Mouse (Mus musculus) CD4-positive, CD25-positive, alpha-beta regulatory T cell, adult 9 weeks (primary cell): ENCODE data around the gene Gbp3. TPM values are rescaled to one million over a fixed set of nuclear protein-coding genes. Genes with fewer than 3 reads are reported as not detected.

Source experiments
- polyA plus RNA-seq: library from polyadenylated mRNA; unstranded; fragments of 100-300 nt; shearing (Covaris generic); gene quantifications from one replicate; pipeline ENCODE4 v1.2.1, GENCODE M21; 2017

The Gbp3 gene
- polyA plus RNA-seq, result 101 TPM

DNA sequence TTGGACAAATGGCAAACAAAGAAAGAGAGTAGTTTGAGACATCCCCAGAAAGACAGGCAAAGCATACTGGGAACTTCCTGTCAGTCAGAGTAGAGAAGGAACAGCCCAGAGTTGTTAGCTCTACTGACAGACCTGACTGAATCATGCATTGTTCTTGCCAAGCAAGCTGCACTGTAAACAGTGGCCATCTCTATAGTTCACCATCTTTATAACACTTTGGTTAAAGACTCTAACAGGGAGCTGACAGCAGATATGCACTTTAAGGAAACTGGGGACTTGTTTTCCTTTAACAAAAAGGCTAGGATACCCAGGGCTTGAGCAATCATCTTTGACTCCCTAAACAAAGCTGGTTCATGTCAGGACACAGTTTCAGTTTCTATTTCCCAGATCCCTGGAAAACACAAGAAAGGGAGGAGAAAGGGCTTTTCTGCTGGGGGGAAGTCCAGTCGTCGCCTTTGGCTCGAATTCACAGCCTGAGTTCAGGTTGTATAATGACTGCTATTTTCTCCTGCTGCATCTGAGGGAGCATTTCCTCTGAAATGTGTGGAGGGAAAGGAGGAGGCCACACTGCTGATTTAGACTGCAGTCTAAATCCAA is at the start of gene Gbp3:
TSS of gene Gbp3 (plus strand) at position 395 of the 597 bp plus-strand sequence.

DNA sequence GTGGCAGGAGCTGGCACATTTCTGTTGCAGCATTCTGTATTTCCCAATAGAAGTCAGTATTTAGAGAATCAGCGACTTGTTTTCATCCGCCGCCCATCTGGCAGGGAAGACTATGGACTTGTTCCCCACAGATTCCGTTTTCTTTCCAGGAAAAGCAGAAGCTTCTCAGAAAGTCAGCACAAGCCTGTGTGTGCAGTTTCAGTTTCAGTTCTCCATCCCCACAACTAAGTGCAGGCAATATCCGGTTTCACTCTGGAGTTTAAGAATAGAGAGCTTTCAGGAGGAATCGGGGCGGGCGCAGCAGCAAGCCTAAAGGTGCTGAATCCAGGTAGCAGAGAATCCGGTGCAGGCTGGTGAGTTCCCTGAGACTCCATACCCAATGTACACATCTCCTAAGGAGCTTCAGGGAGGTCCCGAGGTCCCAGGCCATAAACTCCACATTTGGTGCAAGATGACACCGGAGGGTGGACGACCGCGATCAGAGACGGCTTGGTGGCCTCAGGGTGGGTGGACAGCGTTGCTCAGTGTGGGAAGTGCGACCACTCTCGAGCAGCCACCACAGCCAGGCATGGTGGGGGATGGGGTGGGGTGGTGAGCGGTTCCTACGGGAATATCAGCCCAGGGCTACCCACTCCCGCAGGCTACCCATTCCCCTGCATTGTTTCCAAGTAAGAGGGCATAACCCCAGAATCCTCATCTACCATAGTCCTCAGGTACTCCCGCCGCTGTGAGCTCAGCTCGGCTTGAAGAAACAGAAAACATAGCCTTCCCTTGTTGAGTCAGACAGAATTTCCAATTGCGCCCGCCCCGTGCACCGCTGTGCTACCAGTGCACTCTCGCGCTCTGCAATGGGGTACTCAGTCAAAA is 29.5 kb upstream of the Gbp3 start, which contains the start of gene Gbp7:
TSS of gene Gbp7 (plus strand) at position 256 of the 867 bp plus-strand sequence.

DNA sequence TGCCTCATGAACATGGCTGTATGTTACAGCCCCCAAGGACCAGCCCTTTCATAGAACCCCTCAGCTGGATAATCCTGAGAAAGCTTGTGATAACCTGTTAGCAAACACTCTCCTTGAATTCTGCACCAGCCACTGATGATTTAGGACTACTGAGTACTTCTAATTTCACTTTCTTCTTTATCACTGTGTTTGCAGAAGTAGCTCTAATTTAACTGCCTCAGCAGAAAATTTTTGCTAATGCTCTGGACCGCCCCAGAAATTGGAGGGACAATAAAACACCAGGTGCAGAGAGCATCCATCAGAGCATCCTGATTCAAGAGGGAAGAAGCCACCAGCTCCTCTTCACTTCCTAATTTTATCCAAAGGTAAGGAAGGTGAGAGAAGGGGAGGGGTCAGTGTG is 34.7 kb downstream of the Gbp3 start, which contains the start of gene Gbp2b:
TSS of gene Gbp2b (plus strand) at position 301 of the 400 bp plus-strand sequence.

DNA sequence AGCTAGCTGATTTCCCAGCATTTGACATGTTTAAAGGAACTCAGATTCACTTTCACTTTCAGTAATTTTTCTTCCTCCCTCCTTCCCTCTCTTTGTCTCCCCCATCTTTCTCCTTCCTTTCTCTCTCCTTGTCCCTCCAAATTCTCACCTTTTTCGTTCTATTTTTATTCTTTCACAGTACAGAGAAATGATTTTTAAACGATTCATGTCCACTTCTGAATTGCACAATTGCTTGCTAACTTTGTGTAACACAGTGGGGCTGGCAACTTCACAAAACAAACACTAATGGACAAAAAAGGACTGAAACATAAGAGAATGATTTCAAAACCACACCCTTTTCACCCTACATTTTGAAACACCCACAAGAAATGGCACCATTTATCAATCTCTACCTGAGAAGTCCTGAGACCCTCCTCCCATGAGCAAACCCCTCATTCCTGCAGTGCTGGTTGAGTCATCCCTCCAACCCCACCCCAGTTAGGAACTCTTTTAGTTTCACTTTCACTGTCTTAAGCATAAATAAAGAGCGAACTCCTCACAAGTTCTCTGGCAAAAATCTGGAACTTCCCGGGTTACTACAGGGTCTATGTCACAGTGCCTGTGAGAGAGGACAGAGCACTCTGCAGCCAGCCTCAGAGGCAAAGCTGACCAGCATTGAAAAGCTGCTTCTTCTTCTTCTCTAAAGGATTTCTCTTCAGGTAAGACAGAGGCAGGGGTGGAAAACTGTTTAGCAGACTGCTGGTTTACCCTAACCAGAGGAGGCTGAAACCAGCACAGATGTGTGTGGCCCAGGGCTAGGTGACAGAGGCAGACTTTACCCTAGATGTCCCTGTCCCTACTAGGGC is 60.5 kb downstream of the Gbp3 start, which contains the start of gene Gbp2:
TSS of gene Gbp2 (plus strand) at position 492 of the 845 bp plus-strand sequence.

Other genes starting within 250 kb of the Gbp3 start
- 44.8 TPM for gene Pdlim5, start 164.3 kb upstream of the Gbp3 start, polyA plus RNA-seq
- 52.8 TPM for gene Gbp5, start 66.0 kb upstream of the Gbp3 start, polyA plus RNA-seq
- gene Gbp7, start 29.7 kb upstream of the Gbp3 start, polyA plus RNA-seq, result 211 TPM
- gene Gbp2b, start 34.8 kb downstream of the Gbp3 start, polyA plus RNA-seq, result 26.8 TPM
- 102 TPM for gene Gbp2, start 60.6 kb downstream of the Gbp3 start, polyA plus RNA-seq
- 5.4 TPM for gene Kyat3, start 141.0 kb downstream of the Gbp3 start, polyA plus RNA-seq
- 92.3 TPM for gene Gtf2b, start 205.0 kb downstream of the Gbp3 start, polyA plus RNA-seq